Mouse (Mus musculus): Measurements from ENCODE around the gene Tspan9.

Gene Tspan9

DNA sequence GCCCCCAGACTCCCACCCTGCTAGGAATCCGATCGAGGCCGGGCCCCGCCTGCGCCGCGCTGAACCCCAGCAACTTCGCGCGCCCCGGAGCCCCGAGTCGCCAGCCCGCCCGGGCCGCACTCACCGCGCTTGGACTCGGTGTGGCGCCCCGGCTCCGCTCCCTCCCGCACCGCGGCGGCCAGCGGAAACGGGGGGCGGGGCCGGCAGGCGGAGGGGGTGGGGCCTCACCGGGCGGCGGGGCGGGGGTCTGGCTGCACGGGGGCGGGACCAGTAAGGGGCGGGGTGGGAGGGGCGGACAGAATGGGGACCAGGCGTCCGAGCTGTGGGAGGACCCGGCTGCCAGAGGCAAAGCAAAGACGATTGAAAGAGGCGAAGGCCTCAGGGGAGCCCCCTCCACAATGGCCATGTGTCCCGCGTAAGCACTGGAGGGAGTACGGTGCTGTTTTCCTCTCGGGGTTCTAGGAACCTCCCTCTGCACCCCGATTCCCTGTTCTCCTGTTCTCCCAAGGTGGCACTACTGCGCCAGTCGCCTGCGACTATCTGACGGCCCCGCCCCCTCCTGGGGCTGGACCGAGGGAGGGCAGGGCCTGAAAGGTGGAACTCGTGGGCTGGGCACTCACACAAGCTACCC lies at the start of gene Tspan9:
Gene Tspan9, minus strand, starts transcription at position 205 of the 631 bp plus-strand sequence.
- peak; percentile 91 for DNase-seq (ENCODE audit: extremely low spot score)

DNA sequence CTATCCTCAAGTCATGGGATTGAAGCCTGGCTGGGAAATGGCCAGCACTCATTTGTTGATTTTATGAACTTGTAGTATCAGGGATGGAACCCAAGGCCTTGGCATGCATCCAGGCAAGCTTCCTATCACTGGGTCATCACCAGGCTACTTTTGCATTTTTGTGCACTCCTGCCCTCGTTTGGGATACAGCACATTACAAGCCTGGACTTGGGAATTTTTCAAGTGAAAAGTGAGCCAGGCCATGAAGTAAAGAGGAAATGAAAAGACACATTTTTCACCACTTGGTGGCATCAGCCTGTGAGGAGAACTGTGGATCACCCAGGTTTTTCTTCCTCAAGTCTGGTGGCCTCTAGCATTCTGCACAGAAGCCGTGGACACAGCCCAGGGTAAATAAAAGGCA lies 40.1 kb upstream of the Tspan9 start:
- no peak for DNase-seq (ENCODE audit: extremely low spot score)

DNA sequence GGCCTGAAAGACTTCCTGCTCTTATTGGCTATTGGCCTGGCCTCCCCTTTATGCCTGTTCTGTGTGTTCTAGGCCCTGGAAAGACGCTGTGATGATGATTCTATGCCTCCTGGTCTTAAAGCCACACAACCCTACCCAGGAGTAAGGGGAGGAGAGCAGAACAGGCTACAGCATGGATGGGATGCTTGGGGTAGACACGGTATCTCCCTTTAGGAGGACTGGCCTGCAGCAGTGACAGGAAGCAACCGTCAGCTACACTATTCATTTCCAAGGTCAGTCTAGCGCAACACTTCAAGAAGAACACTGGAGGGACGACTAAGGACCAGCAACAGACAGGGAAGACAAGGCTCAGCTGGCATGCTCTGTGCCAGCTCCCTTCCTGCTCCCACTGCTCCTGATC lies 37.8 kb upstream of the Tspan9 start:
- DNase-seq (ENCODE audit: extremely low spot score): no peak

DNA sequence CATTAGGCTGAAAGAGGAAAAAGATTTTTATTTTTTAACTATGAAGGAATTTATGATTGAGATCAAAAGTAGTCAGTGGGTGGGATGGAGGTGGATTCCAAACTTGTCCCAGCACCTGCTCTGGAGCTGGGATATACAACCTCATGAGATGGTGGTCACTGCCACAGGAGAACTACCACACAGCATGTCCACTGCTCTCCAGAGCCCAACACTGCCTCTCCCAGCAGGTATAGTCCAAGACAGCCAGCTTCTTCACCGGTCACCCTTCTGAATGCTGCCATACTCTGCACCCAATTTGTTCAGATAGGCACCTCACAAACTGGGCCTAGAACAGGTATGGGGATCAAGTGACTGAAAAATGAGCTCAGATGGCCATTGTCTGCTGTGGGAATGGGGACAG lies 36.3 kb upstream of the Tspan9 start:
- no peak for DNase-seq (ENCODE audit: extremely low spot score)

DNA sequence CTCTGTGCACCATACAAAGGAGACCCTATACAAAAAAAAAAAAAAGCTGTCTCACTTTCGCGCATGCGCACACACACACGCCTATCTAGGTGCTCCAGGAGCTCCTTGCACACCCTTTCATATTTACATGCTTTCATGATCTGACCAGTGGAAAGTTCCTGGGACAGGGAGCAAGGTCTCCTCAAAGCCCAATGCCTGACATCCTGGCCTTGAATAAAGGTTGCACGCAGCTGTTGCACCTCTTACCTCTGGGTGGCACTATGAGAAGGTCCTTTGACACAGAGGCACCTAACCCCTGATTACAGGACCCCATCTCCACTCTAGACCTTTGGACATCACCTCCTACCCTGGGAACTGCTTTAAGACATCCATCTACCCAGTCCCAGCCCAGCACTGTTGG lies 35.9 kb upstream of the Tspan9 start:
- no peak for DNase-seq (ENCODE audit: extremely low spot score)

DNA sequence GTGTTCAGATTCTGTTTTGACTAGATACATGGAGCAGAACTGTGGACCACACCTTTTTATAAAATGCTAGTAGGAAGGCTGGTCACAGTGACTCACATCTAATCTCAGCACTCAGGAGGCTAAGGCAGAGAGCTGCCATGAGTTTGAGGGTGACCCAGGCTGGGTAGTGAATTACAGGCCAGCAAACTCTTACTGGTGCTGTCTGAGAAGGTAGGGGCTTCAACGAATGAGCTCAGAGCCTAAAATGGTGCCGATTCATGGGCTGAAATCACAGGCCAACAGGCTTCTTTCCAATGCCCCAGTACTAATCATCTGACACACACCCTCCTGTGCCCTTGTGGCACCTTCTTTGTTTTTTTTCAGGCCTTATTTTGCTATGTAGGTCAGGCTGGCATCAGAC lies 35.3 kb upstream of the Tspan9 start:
- no peak for DNase-seq (ENCODE audit: extremely low spot score)

DNA sequence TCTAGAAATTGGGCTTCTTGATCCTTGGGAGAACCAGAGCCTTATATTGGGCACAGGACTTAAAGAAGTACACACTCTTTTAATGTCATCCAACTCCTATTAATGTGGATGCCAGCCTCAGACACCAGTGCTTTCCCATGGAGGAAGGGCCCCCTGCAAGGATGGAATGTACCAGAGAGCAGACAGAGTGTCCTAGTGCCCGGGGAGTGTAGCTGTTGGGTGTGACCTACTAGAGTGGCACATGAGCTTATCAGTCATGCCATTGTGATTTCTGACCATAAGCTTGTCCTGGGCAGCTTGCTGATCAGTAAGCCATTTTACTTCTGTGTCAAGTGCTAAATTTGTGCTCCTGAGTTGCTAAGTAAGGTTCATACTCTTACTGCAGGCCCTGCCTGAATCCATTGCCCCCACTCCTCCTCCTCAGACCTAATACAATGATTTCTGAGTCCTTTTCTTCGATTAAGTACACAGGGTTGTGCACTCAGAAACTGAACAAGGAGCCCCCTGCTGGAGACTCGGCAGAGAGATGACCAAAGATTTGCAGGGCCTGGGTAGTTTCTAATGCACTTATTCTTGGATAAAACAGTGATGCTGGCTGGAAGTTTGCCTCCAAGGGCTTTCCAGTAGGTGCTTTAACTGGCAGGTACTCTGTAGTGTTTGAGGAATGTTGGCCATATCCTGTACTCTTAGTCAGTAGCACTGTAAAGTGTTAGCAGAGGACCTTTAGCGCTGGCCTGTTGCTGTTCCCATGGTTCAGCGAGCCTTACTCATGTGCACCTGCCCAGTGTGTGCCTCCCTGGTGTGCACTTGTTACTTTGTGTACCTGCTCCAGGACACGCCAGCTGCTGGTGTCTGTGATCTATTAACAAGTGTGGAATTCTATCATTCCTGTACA lies 25.6 kb upstream of the Tspan9 start:
- peak; percentile 33 for DNase-seq (ENCODE audit: extremely low spot score)

DNA sequence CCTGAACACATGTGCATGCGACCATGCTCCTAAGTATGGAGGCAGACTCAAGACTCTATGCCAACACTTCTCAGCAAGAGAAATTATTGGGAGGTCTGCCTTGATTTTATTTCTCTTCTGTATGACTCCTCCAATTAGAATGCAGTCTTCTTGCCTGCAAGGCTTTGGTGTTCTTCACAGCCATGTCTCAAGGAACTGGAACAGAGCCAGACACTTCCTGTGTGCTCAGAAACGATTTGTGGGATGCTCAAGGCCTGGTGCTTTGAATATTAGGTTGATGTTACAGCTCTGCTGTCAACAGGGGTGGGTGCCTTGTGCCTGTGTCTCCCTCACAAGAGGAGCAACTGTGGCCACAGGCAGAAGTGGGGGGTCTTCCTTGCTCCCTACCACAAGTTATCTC lies 22.2 kb upstream of the Tspan9 start:
- DNase-seq (ENCODE audit: extremely low spot score): no peak

DNA sequence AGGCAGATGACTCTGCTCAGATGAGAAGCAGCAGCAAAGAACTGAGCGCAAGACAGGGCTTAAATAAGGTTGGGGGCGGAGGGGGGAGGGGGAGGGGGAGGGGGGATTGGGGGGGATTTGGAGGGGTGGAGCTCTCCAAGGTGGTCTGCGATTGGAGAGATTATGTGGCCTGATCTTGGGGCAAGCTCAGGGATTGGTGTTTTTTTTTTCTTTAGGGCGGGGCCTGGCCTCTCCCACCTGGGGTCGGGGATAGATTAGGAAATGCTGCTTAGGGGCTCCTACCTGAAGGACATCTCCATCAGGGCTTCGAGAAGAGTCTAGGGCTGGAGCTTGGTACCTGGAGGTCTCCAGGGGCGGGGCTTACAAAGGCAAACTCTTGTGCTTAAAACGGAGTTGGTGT lies 21.2 kb upstream of the Tspan9 start:
- DNase-seq (ENCODE audit: extremely low spot score): no peak

DNA sequence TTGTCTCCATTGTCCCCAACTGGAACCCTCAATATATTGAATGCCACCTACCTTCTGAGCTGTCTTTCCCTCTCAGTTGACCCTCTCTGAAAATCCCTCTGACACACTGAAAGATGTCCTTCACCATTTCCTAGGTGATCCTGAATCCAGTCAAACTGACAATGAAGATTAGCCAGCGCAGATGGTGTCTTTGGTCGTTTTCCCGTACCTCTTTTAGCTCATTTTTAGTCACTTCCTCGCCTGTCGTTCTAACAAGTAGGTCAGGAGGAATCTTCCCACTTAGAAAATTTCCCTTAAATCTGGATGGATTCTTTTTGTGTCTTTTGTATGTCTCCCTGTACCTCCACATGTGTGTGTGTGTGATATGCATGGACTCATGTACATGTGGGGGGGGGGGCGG lies 15.7 kb upstream of the Tspan9 start:
- no peak for DNase-seq (ENCODE audit: extremely low spot score)

DNA sequence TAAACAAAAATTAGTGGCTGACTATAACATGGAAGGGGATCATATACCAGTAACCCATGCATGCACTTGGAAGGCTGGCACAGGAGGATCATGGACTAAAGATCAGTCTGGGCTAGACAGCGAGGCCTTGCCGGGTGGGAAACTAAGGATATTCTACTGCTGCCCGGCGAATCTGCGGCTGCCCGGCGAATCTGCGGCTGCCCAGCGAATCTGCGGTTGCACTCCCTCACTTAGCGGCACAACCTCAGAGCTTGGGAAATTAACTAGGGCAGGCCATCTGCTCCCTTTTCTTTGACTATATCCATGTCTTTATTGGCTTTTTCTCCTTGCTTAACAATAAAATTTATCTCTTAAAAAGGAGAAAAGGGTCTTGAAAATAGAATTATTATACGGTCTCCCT lies 14.6 kb upstream of the Tspan9 start:
- DNase-seq (ENCODE audit: extremely low spot score): no peak

DNA sequence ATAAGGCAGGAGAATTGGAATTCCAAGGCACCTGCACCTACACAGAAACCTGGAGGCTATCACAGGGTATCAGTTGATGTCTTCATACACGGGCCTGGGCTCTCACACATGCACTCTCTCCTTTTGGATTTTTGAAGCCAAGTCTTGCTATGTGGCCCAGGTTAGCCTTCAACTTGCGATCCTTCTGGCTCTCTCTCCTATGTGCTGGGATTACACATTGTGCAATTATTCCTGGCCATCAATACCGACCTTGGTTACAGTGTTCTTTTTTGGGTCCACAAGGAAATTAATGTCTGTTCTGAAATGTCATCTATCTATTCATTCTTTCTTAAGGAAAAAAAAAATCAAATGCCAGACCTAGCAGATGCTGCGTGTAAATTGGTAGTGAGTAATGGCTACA lies 13.1 kb upstream of the Tspan9 start:
- DNase-seq (ENCODE audit: extremely low spot score): no peak

DNA sequence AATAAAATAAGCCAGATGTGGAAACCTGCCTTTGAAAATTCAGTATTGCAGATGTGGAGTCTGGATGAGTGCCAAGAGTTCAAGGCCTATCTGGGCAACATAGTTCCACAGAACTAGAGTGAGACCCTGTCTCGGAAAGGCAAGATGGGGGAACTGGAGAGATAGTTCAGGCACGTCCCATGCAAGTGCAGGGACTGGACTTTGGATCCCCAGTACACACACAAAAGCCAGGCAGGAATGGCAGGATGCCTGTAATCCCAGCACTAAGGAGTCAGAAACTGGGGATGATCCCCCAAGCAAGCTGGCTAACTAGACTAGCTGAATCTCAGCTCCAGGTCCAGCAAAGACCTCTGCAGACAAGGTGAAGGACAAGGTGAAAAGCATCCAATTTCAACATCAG lies 12.5 kb upstream of the Tspan9 start:
- no peak for DNase-seq (ENCODE audit: extremely low spot score)

DNA sequence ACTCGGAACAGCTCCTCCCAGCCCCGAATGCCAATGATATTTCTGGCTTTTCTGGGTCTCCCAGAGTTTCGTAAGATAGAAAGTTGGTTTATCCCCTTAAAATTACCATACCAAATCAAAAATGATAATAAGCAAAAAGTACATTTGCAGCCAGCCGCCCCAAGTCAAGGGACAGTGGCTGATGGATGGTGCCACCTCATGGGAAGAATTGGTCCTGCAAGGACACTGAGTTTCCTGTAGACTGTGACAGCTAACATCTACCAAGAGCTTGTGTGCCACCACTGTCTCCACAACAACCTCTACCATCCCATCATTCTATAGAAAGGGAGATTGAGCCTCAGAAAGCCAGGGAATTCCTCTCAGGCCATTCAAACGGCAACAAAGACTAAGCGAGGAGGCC lies 2.4 kb upstream of the Tspan9 start:
- DNase-seq (ENCODE audit: extremely low spot score): no peak

DNA sequence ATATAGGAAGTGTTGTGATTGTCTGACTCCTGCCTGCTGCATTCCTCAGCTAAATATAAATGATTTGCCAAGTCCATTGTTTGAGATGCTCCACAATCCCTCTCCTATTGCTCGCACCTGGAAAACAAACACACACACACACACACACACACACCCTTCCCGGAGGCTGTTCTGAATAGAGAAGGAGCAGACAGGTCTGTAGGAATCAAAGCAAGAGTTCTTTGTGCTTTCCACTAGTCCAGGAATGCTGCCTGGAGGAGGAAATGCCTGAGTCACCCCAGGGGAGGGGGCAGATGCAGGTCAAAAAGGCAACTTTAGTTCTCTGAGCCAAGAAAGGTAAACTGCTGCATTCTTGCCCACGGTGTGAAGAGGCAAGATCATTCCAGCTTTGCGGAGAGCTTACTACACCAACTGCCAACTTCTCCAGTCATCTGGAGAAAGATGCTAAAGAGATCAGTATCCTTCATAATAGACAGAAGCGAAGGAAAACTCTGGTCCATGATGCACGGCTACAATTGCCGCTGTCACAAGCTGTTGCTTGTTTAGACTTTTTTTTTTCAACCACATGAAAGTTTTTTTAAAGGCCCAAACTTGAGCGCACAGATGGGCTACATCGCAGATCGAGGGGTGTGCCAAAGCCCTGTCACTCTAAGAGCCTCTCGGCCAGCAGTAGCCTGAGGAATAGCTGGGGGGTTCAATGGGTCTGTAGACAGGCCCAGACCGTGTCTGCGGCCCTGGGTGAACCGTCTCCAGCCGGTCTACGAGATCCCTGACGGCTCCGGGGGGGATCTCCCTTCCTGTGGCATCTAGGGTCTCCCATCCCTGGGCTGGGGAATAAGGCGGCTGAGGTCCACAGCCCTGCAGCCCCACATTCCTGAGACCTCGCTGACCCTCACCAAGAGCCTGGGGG lies 770 bp downstream of the Tspan9 start:
- DNase-seq (ENCODE audit: extremely low spot score): peak; percentile 20

DNA sequence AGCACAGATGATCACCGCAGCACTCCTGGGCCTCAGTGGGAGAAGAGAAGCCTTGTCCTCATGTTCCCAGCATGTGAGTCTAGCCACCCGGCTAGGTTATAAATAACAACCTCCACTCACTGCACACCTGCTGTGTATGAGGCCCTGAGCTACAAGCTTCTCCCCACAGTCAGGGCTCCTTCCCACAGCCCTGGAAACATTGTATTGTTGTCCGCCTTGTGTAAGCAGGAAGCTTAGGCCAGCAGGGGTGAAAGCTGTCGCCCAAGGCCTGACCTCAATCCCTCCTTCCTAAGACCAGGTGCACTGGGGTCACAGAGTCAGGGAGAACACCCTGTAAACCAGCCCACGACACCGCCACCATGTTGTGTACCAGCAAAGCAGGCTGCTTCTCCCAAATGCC lies 2.7 kb downstream of the Tspan9 start:
- DNase-seq (ENCODE audit: extremely low spot score): no peak

DNA sequence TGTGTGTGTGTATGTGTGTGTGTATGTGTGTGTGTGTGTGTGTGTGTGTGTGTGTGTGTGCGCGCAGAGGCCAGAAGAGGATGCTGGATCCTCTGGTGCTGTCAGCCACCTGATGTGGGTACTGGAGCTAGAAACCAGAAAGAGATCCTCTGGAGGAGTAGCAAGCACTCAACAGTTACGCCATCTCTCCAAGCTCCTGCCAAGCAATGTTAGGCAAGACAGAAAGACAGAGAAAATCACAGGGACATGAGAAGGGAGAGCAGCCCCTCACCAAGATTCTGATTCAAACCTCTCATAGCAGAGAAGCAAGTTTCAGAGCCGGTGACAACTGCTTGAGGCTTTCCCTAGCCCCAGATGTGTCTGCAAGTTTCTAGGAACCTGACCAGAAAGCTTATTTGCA lies 5.5 kb downstream of the Tspan9 start:
- no peak for DNase-seq (ENCODE audit: extremely low spot score)

DNA sequence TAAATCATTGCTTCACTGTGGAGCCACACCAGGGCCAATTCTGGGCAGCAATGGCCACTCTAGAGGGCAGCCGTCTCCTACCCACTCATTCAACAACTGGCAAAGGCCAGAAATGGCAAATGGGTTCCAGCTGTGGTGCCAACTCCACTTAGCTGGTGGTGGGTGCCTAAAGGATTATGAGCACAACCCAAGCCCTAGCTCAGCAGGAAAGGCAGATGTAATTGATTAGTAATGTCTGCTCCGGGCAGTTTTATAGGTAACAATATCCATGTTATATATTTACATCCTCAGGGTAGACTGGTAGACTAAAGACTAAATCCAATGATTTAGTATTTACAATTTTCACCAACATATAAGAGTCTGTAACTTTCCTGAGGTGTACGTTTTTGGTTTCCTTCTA lies 6.7 kb downstream of the Tspan9 start:
- no peak for DNase-seq (ENCODE audit: extremely low spot score)

DNA sequence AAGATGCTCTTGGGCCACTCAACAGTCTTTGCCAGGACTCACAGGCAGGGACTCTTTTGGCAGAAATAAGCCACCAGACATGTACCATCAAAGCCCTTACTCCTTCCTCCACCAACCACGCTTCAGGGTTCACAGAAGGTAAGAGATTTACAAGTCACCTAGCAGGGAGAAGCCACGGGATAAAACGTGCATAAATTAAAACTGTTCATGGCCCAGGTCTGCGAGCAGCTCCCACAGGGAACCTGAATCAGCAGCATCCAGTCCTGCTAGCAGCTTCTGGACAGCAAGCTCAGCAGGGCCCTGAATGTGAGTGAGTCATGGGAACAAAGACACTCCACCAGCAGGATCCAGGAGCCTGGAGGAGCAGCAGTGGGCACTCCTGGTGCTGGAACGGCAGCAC lies 7.9 kb downstream of the Tspan9 start:
- DNase-seq (ENCODE audit: extremely low spot score): no peak

DNA sequence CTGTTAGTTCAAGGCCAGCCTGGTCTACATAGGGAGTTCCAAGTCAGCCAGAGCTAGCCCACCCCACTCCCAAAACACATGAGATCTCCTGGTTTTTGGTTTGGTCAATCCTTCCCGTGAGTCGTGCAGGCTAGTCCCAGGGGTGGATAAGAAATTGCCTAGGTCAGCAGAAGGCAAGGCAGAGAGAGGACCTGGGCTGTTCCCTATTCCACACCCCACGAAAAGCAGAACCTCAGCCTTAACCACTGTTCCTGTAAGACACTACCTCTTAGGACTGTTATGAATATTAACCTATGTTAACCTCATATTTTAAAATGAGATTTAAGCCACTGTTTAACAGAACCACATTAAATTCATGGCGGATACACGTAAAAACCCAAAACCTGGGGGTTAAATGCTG lies 8.4 kb downstream of the Tspan9 start:
- no peak for DNase-seq (ENCODE audit: extremely low spot score)

DNA sequence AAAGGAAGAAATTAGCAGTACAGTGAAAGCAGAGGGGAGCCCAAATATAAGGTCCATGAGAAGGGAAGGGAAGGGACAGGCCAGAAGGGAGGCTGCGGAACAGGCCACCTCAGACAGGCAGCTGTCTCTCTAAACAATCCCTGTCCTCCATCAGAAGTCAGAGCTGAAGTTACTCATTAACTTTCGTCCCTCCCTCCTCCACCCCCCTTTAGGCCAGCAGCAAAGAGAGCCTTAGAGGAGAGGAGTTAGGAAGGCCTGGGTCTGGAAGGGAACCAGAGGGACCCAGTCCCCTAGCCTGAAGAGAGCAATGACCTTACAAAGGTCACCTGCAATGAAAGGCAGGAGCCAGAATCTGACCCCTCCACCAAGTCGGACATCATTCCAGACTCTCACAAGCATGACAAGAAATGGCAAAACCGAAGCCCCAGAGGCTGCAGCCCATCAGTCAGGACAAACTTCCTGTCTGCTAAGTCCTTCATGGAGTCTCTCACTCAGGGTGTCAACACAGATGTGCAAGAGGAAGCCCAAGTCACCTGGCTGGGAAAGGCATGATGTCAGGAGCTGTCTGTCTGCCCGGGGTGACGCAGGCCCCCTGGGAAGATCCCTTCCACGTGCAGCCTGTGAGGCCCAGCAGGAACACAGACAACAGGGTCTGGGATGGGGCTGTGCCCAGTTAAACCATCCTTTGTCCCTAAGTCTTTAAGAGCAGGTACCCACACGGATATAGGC lies 9.0 kb downstream of the Tspan9 start:
- no peak for DNase-seq (ENCODE audit: extremely low spot score)

DNA sequence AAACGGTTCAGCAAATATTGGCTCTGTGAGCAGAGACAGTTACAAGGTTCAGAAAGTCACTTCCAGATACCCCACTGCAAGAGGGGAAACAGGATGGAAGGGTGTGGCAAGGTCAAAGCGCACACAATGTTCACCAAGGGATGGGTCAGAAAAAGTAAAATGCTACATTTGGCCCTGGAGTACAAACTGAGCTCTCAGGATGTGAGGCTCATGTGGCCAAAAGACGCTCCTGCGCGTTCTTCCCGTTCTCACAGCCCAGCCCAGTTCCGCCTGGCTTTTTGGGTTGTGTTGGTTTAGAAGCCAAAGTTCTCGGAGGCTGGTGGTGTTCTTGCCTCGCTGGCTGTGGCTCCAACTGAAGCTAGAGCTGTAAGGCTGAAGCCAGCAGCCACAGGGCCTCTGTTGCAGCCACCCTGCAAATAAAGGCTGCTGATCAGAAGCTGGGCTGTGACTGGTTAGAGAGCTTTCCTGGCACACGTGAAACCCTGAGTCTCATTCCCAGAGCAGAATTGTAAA lies 9.7 kb downstream of the Tspan9 start:
- no peak for DNase-seq (ENCODE audit: extremely low spot score)
